Mouse (Mus musculus): ENCODE data around the gene Xrcc1.
"Not testable (repeated sequence)": the region's sequence is repeated elsewhere in the genome, so short reads cannot be mapped to it uniquely, and the experiment has no call there.

Gene Xrcc1

GRCm38 (mm10) chr7:24599211-24600067 lies 53.4 kb downstream of the Xrcc1 start:
- in situ Hi-C loops (cut with MboI; ENCODE audit: low sequenced_read_pairs): no loop called here

GRCm38 (mm10) chr7:24600941-24601597 lies 55.0 kb downstream of the Xrcc1 start:
- in situ Hi-C loops (cut with MboI; ENCODE audit: low sequenced_read_pairs): no loop called here

- in situ Hi-C loops (cut with MboI; ENCODE audit: low sequenced_read_pairs): no loop called here
These were observed 59.5 kb downstream of the Xrcc1 start for GRCm38 (mm10) chr7:24605561-24605960.

GRCm38 (mm10) chr7:24606046-24606445 lies 60.0 kb downstream of the Xrcc1 start:
- in situ Hi-C loops (cut with MboI; ENCODE audit: low sequenced_read_pairs): no loop called here

- in situ Hi-C loops (cut with MboI; ENCODE audit: low sequenced_read_pairs): no loop called here
These were observed 61.9 kb downstream of the Xrcc1 start for GRCm38 (mm10) chr7:24608017-24608416.

GRCm38 (mm10) chr7:24608561-24608960 lies 62.5 kb downstream of the Xrcc1 start:
- in situ Hi-C loops (cut with MboI; ENCODE audit: low sequenced_read_pairs): no loop called here

GRCm38 (mm10) chr7:24610144-24610878 lies 64.2 kb downstream of the Xrcc1 start, which contains the start of gene Phldb3:
TSS of gene Phldb3 (plus strand) at chr7:24610763.
- in situ Hi-C loops (cut with MboI; ENCODE audit: low sequenced_read_pairs): no loop called here

- in situ Hi-C loops (cut with MboI; ENCODE audit: low sequenced_read_pairs): no loop called here
These were observed 64.9 kb downstream of the Xrcc1 start for GRCm38 (mm10) chr7:24610879-24611494.

- in situ Hi-C loops (cut with MboI; ENCODE audit: low sequenced_read_pairs): no loop called here
These were observed 65.6 kb downstream of the Xrcc1 start for GRCm38 (mm10) chr7:24611709-24612108.

GRCm38 (mm10) chr7:24612308-24612910 lies 66.3 kb downstream of the Xrcc1 start:
- in situ Hi-C loops (cut with MboI; ENCODE audit: low sequenced_read_pairs): no loop called here

- in situ Hi-C loops (cut with MboI; ENCODE audit: low sequenced_read_pairs): no loop called here
These were observed 68.7 kb downstream of the Xrcc1 start for GRCm38 (mm10) chr7:24614816-24615215.

- in situ Hi-C loops (cut with MboI; ENCODE audit: low sequenced_read_pairs): no loop called here
These were observed 71.7 kb downstream of the Xrcc1 start for GRCm38 (mm10) chr7:24617763-24618162.

GRCm38 (mm10) chr7:24618374-24618773 lies 72.3 kb downstream of the Xrcc1 start:
- in situ Hi-C loops (cut with MboI; ENCODE audit: low sequenced_read_pairs): not testable (repeated sequence)

- in situ Hi-C loops (cut with MboI; ENCODE audit: low sequenced_read_pairs): no loop called here
These were observed 73.7 kb downstream of the Xrcc1 start for GRCm38 (mm10) chr7:24619671-24620397.

GRCm38 (mm10) chr7:24621193-24621592 lies 75.1 kb downstream of the Xrcc1 start:
- in situ Hi-C loops (cut with MboI; ENCODE audit: low sequenced_read_pairs): no loop called here

GRCm38 (mm10) chr7:24622967-24623366 lies 76.9 kb downstream of the Xrcc1 start:
- in situ Hi-C loops (cut with MboI; ENCODE audit: low sequenced_read_pairs): no loop called here

Measured in CH12F3 (cell line).